Mouse (Mus musculus) forebrain, embryonic 11.5 days (tissue): ENCODE measurements at regions not wholly inside any gene's neighbourhood (a gene's known extent, or its start where the extent isn't known, plus 50 kb on each side); places are given as distances from the start of the nearest gene placed in this dataset.

Experiments
- ATAC-seq: fragments of 200-750 bp; cut with Nextera tagmentation; replicated peaks from 2 replicates; pipeline ENCODE4 v1.8.0; 2017; ENCODE audit warnings: moderate TSS enrichment; ENCODE audit not compliant: low FRiP score
- DNase-seq: peaks from one replicate; pipeline ENCODE4 v3.0.0-alpha.2; 2017; ENCODE audit warnings: low spot score
- H3K27ac ChIP-seq: fragments of 300-500 bp; sonication (generic); 2 replicates; pipeline ENCODE4 v1.5.1; 2014; ENCODE audit warnings: low read depth, low read length
- H3K27me3 ChIP-seq: fragments of 300-500 bp; sonication (generic); 2 replicates; pipeline ENCODE4 v1.6.1; 2014; ENCODE audit warnings: mild to moderate bottlenecking, low read length, mixed read lengths; ENCODE audit not compliant: control insufficient read depth, insufficient read depth
- H3K36me3 ChIP-seq: fragments of 300-500 bp; sonication (generic); 2 replicates; pipeline ENCODE4 v1.6.1; 2014; ENCODE audit warnings: mild to moderate bottlenecking, low read length, moderate library complexity, mixed read lengths; ENCODE audit not compliant: control insufficient read depth, insufficient read depth
- H3K4me1 ChIP-seq: fragments of 300-500 bp; sonication (generic); replicated peaks from 2 replicates; pipeline ENCODE4 v1.6.1; 2014; ENCODE audit warnings: low read length, mixed read lengths; ENCODE audit not compliant: control insufficient read depth, insufficient read depth
- H3K4me2 ChIP-seq: fragments of 300-500 bp; sonication (generic); 2 replicates; pipeline ENCODE4 v1.6.1; 2014; ENCODE audit warnings: low read depth, mild to moderate bottlenecking, low read length, moderate library complexity, mixed read lengths; ENCODE audit not compliant: severe bottlenecking
- H3K4me3 ChIP-seq: fragments of 300-500 bp; sonication (generic); 2 replicates; pipeline ENCODE4 v1.5.1; 2014; ENCODE audit warnings: low read depth, low read length
- H3K9ac ChIP-seq: fragments of 300-500 bp; sonication (generic); 2 replicates; pipeline ENCODE4 v1.6.1; 2014; ENCODE audit warnings: low read length
- H3K9me3 ChIP-seq: fragments of 300-500 bp; sonication (generic); 2 replicates; pipeline ENCODE4 v1.6.1; 2016; ENCODE audit warnings: low read length, mixed read lengths; ENCODE audit not compliant: control insufficient read depth
- WGBS: fragments of 180-500 bp; shearing (Covaris S2); extraction: QIAGEN DNeasy Blood & Tissue Kit; methylation state at CpG from one replicate; pipeline ENCODE4 v1.1.7; 2014; 5-methylcytosine and 5-hydroxymethylcytosine counted together

- H3K36me3 ChIP-seq, result no peaks in the 10 kb centered on the region
- 89% methylated on average over 7 of the region's 7 CpGs for WGBS
- no peak overlapping the region for H3K9ac ChIP-seq
- no peak overlapping the region for H3K27ac ChIP-seq
- H3K9me3 ChIP-seq, result no peaks in the 10 kb centered on the region
- DNase-seq, result no peak
- H3K4me1 ChIP-seq, result no peaks in the 10 kb centered on the region
- ATAC-seq, result no peak
- no peak overlapping the region for H3K4me2 ChIP-seq
- H3K4me3 ChIP-seq, result no peak overlapping the region
- no peaks in the 10 kb centered on the region for H3K27me3 ChIP-seq
Observed at GRCm38 (mm10) chr10:99476776-99477175, 213.7 kb downstream of the Dusp6 start.

DNA sequence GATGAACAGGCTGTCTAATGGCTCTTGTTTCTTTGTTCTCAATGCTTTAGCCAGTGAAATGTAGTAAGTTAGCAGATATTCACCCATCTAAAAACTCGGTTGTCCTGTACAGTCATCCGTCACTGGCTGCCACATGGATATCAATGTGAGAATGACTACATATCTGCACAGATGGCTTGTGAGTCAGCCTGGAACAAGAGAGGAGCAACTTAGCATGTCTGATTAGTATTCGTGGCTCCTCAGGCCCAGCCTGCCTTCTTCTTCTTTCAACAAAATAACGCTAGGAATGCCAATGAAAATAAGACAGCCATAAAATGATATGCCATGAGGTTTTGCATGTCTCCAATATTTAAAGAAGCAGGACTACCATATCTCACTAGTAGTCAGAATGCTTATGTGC is 217.5 kb downstream of the Dusp6 start:
- no peak overlapping the region for H3K27ac ChIP-seq
- H3K4me2 ChIP-seq, result no peak overlapping the region
- H3K4me1 ChIP-seq, result no peaks in the 10 kb centered on the region
- H3K36me3 ChIP-seq, result no peaks in the 10 kb centered on the region
- H3K4me3 ChIP-seq, result no peak overlapping the region
- no peaks in the 10 kb centered on the region for H3K27me3 ChIP-seq
- ATAC-seq (no peak), DNase-seq (no peak)
- WGBS, result 93% methylated on average over 4 of the region's 4 CpGs
- no peak overlapping the region for H3K9ac ChIP-seq
- no peaks in the 10 kb centered on the region for H3K9me3 ChIP-seq

GRCm38 (mm10) chr10:99482009-99482408 is 219.0 kb downstream of the Dusp6 start:
- Histone ChIP-seq H3K27ac (no peak overlapping the region), H3K9me3 (no peaks in the 10 kb centered on the region), H3K36me3 (no peaks in the 10 kb centered on the region), H3K9ac (no peak overlapping the region), H3K4me1 (no peaks in the 10 kb centered on the region), H3K4me2 (no peak overlapping the region), H3K27me3 (no peaks in the 10 kb centered on the region), H3K4me3 (no peak overlapping the region)
- ATAC-seq (no peak), DNase-seq (no peak)
- WGBS, result 87% methylated on average over 3 of the region's 3 CpGs

GRCm38 (mm10) chr10:99488195-99489080 is 225.4 kb downstream of the Dusp6 start:
- DNase-seq, result no peak
- Histone ChIP-seq H3K4me3 (no peak overlapping the region), H3K9me3 (no peaks in the 10 kb centered on the region), H3K36me3 (no peaks in the 10 kb centered on the region), H3K4me2 (no peak overlapping the region), H3K9ac (no peak overlapping the region), H3K4me1 (no peaks in the 10 kb centered on the region), H3K27ac (no peak overlapping the region), H3K27me3 (no peaks in the 10 kb centered on the region)
- WGBS, result 89% methylated on average over 16 of the region's 16 CpGs
- ATAC-seq, result no peak

GRCm38 (mm10) chr10:99511514-99512237 is 247.8 kb downstream of the Csl start:
- Histone ChIP-seq H3K4me1 (no peaks in the 10 kb centered on the region), H3K9ac (no peak overlapping the region), H3K27me3 (no peaks in the 10 kb centered on the region), H3K9me3 (no peaks in the 10 kb centered on the region), H3K36me3 (no peaks in the 10 kb centered on the region), H3K4me2 (no peak overlapping the region), H3K27ac (no peak overlapping the region), H3K4me3 (no peak overlapping the region)
- WGBS, result 78% methylated on average over 17 of the region's 17 CpGs
- no peak for ATAC-seq
- no peak for DNase-seq

- H3K4me3 ChIP-seq, result no peak overlapping the region
- no peaks in the 10 kb centered on the region for H3K27me3 ChIP-seq
- H3K4me2 ChIP-seq, result no peak overlapping the region
- no peak for ATAC-seq
- 89% methylated on average over 4 of the region's 4 CpGs for WGBS
- no peak overlapping the region for H3K27ac ChIP-seq
- no peak overlapping the region for H3K9ac ChIP-seq
- peaks cover 3% of the 10 kb centered on the region; the same call in 1 of the 2 replicates for H3K4me1 ChIP-seq
- DNase-seq, result no peak
- no peaks in the 10 kb centered on the region for H3K9me3 ChIP-seq
- no peaks in the 10 kb centered on the region for H3K36me3 ChIP-seq
Observed at GRCm38 (mm10) chr10:99517944-99518343, 241.5 kb downstream of the Csl start.

GRCm38 (mm10) chr10:99519479-99519878 is 240.0 kb downstream of the Csl start:
- H3K4me2 ChIP-seq, result no peak overlapping the region
- DNase-seq, result no peak
- H3K4me1 ChIP-seq, result peaks cover 5% of the 10 kb centered on the region; the same call in 1 of the 2 replicates
- no peak overlapping the region for H3K9ac ChIP-seq
- no peaks in the 10 kb centered on the region for H3K27me3 ChIP-seq
- no peak overlapping the region for H3K27ac ChIP-seq
- no peak for ATAC-seq
- WGBS, result 29% methylated on average over 4 of the region's 4 CpGs
- no peaks in the 10 kb centered on the region for H3K9me3 ChIP-seq
- H3K4me3 ChIP-seq, result no peak overlapping the region
- no peaks in the 10 kb centered on the region for H3K36me3 ChIP-seq

DNA sequence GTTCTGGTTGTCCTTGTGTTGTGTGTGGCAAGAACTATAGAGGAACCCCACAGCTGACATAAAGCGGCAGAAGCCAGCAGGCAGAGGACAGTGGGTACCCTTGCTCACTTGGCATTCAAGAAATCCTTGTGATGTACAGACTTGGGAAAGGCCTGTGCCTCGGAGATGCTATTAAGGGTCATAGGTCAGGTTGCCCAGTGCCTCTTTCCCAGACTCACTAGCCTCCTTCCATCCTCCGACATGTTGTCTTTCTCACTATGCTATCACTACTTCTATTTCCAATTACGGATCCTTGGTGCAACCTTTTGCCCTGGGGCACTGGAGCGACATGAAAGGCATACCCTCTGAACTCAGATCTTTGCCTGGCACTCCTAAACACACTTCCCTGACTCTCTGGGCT is 235.6 kb downstream of the Csl start:
- DNase-seq (no peak), ATAC-seq (no peak)
- Histone ChIP-seq H3K9ac (no peak overlapping the region), H3K4me1 (peaks cover 8% of the 10 kb centered on the region; the same call in 1 of the 2 replicates), H3K4me2 (no peak overlapping the region), H3K27me3 (no peaks in the 10 kb centered on the region), H3K36me3 (no peaks in the 10 kb centered on the region), H3K27ac (no peak overlapping the region), H3K9me3 (no peaks in the 10 kb centered on the region), H3K4me3 (no peak overlapping the region)
- 70% methylated on average over 5 of the region's 5 CpGs for WGBS
